Mouse (Mus musculus) kidney, postnatal 0 days (tissue): ENCODE results near the gene Lysmd3. TPM values are rescaled to one million over a fixed set of nuclear protein-coding genes. Genes with fewer than 3 reads are reported as not detected.
"Not testable (repeated sequence)": the region's sequence is repeated elsewhere in the genome, so short reads cannot be mapped to it uniquely, and the experiment has no call there.

ENCODE experiments used
- ATAC-seq: fragments of 200-750 bp; cut with Nextera tagmentation; replicated peaks from 2 replicates; pipeline ENCODE4 v1.8.0; 2017; ENCODE audit warnings: low read depth, moderate number of reproducible peaks, moderate TSS enrichment, moderate library complexity; ENCODE audit not compliant: low FRiP score
- DNase-seq: peaks from one replicate; pipeline ENCODE4 v3.0.0-alpha.2; 2016; ENCODE audit warnings: low spot score
- H3K27ac ChIP-seq: fragments of 300-500 bp; sonication (generic); 2 replicates; pipeline ENCODE4 v1.5.1; 2014; ENCODE audit warnings: mild to moderate bottlenecking
- H3K27me3 ChIP-seq: fragments of 300-500 bp; sonication (generic); 2 replicates; pipeline ENCODE4 v1.6.1; 2014; ENCODE audit warnings: low read length, mixed read lengths; ENCODE audit not compliant: insufficient read depth
- H3K36me3 ChIP-seq: fragments of 300-500 bp; sonication (generic); 2 replicates; pipeline ENCODE4 v1.6.1; 2014; ENCODE audit warnings: low read length, mixed read lengths; ENCODE audit not compliant: insufficient read depth
- H3K4me1 ChIP-seq: fragments of 300-500 bp; sonication (generic); replicated peaks from 2 replicates; pipeline ENCODE4 v1.6.1; 2014; ENCODE audit warnings: antibody characterized with exemption, low read length, mixed read lengths; ENCODE audit not compliant: insufficient read depth
- H3K4me2 ChIP-seq: fragments of 300-500 bp; sonication (generic); 2 replicates; pipeline ENCODE4 v1.6.1; 2014; ENCODE audit warnings: mild to moderate bottlenecking, low read length, moderate library complexity, mixed read lengths
- H3K4me3 ChIP-seq: fragments of 300-500 bp; sonication (generic); replicated peaks from 2 replicates; pipeline ENCODE4 v1.5.1; 2014; ENCODE audit warnings: low read depth, low read length
- H3K9ac ChIP-seq: fragments of 300-500 bp; sonication (generic); 2 replicates; pipeline ENCODE4 v1.6.1; 2014; ENCODE audit warnings: low read depth, low read length
- H3K9me3 ChIP-seq: fragments of 300-500 bp; sonication (generic); replicated peaks from 2 replicates; pipeline ENCODE4 v1.6.1; 2016; ENCODE audit warnings: low read length, inconsistent platforms, mixed read lengths
- CTCF ChIP-seq: IDR thresholded peaks from 2 replicates; pipeline ENCODE4 v1.5.1; 2016; ENCODE audit warnings: antibody characterized with exemption, low read depth, mild to moderate bottlenecking, moderate library complexity
- WGBS: fragments of 180-500 bp; shearing (Covaris S2); extraction: QIAGEN DNeasy Blood & Tissue Kit; methylation state at CpG from one replicate; pipeline ENCODE4 v1.1.7; 2014; 5-methylcytosine and 5-hydroxymethylcytosine counted together
- polyA plus RNA-seq: library from polyadenylated mRNA; unstranded; fragments of >200 nt; fragmentation: Nextera tagmentation; extraction: Ambion mirVana; gene quantifications from 2 replicates; pipeline ENCODE4 v1.2.1, GENCODE M21; 2015

Lysmd3 gene
- 22.4 and 22.5 TPM in 2 replicates for polyA plus RNA-seq

- peak within 1 kb of the TSS; percentile 85 for H3K4me2 ChIP-seq
- H3K9me3 ChIP-seq = no peaks in the 10 kb centered on the region
- ATAC-seq = peak; percentile 99
- H3K9ac ChIP-seq = peak within 1 kb of the TSS; percentile 79
- DNase-seq = peak; percentile 95
- WGBS = under 1% methylated on average over 67 of the region's 73 CpGs
- peak within 1 kb of the TSS; percentile 89 for H3K27ac ChIP-seq
- peaks cover 11% of the 10 kb centered on the region for H3K4me1 ChIP-seq
- TF ChIP-seq CTCF = no peak
- no peaks in the 10 kb centered on the region for H3K27me3 ChIP-seq
- H3K36me3 ChIP-seq = no peaks in the 10 kb centered on the region
- H3K4me3 ChIP-seq = peak within 1 kb of the TSS; percentile 92
Observed at GRCm38 (mm10) chr13:81657351-81658052, at the start of gene Lysmd3. Lysmd3 (plus strand) TSS chr13:81657663.

GRCm38 (mm10) chr13:81610349-81610748, 47.1 kb upstream of the Lysmd3 start:
- Histone ChIP-seq H3K9ac (no peak overlapping the region), H3K36me3 (no peaks in the 10 kb centered on the region), H3K4me2 (no peak overlapping the region), H3K9me3 (no peaks in the 10 kb centered on the region), H3K4me1 (no peaks in the 10 kb centered on the region), H3K27ac (no peak overlapping the region), H3K4me3 (no peak overlapping the region), H3K27me3 (no peaks in the 10 kb centered on the region)
- TF ChIP-seq CTCF = peak; percentile 46
- DNase-seq (peak; percentile 50), ATAC-seq (no peak)
- 67% methylated on average over 4 of the region's 4 CpGs for WGBS

GRCm38 (mm10) chr13:81627861-81628260, 29.6 kb upstream of the Lysmd3 start:
- WGBS = 72% methylated on average over 1 of the region's 1 CpGs

GRCm38 (mm10) chr13:81628631-81629190, 28.8 kb upstream of the Lysmd3 start:
- WGBS = 73% methylated on average over 2 of the region's 2 CpGs
- no peak for DNase-seq
- H3K4me3 ChIP-seq = no peak overlapping the region
- no peaks in the 10 kb centered on the region; the same call in 1 of the 2 replicates for H3K4me1 ChIP-seq
- no peak overlapping the region for H3K9ac ChIP-seq
- no peaks in the 10 kb centered on the region for H3K27me3 ChIP-seq
- no peak overlapping the region for H3K27ac ChIP-seq
- no peaks in the 10 kb centered on the region for H3K36me3 ChIP-seq
- no peaks in the 10 kb centered on the region for H3K9me3 ChIP-seq
- no peak overlapping the region for H3K4me2 ChIP-seq
- TF ChIP-seq CTCF = no peak
- ATAC-seq = no peak

More at GRCm38 (mm10) chr13:81627861-81628260, 29.6 kb upstream of the Lysmd3 start:
- not testable (repeated sequence) for H3K36me3 ChIP-seq, DNase-seq, ATAC-seq, H3K9me3 ChIP-seq, H3K4me2 ChIP-seq, H3K4me3 ChIP-seq, H3K27ac ChIP-seq, H3K27me3 ChIP-seq, H3K9ac ChIP-seq, H3K4me1 ChIP-seq

GRCm38 (mm10) chr13:81629395-81629794, 28.1 kb upstream of the Lysmd3 start:
- Histone ChIP-seq H3K27ac (no peak overlapping the region), H3K36me3 (no peaks in the 10 kb centered on the region), H3K27me3 (no peaks in the 10 kb centered on the region), H3K9ac (no peak overlapping the region), H3K9me3 (no peaks in the 10 kb centered on the region), H3K4me1 (no peaks in the 10 kb centered on the region; the same call in 1 of the 2 replicates), H3K4me2 (no peak overlapping the region), H3K4me3 (no peak overlapping the region)
- DNase-seq = peak; percentile 29
- 39% methylated on average over 3 of the region's 3 CpGs for WGBS
- ATAC-seq = no peak
- TF ChIP-seq CTCF = no peak

- WGBS = 77% methylated on average over 5 of the region's 5 CpGs
- no peaks in the 10 kb centered on the region; the same call in 1 of the 2 replicates for H3K4me1 ChIP-seq
Observed at GRCm38 (mm10) chr13:81630566-81630965, 26.9 kb upstream of the Lysmd3 start.

More at GRCm38 (mm10) chr13:81630566-81630965, 26.9 kb upstream of the Lysmd3 start:
- H3K9me3 ChIP-seq = no peaks in the 10 kb centered on the region
- no peak overlapping the region for H3K4me2 ChIP-seq
- H3K9ac ChIP-seq = no peak overlapping the region
- H3K27me3 ChIP-seq = no peaks in the 10 kb centered on the region
- H3K36me3 ChIP-seq = no peaks in the 10 kb centered on the region
- DNase-seq = no peak
- H3K27ac ChIP-seq = no peak overlapping the region
- TF ChIP-seq CTCF = no peak
- ATAC-seq = no peak
- no peak overlapping the region for H3K4me3 ChIP-seq
